Mouse (Mus musculus) CD4-positive, CD25-positive, alpha-beta regulatory T cell, adult 4 months (primary cell): ENCODE data around the gene Amh. TPM values are rescaled to one million over a fixed set of nuclear protein-coding genes. Genes with fewer than 3 reads are reported as not detected.
A peak's percentile ranks its signal among the peaks of the same experiment; 100 is the strongest.
"Not testable (repeated sequence)": the region's sequence is repeated elsewhere in the genome, so short reads cannot be mapped to it uniquely, and the experiment has no call there.

Source experiments
- ATAC-seq: one replicate; pipeline ENCODE4 v1.8.0; 2017
- polyA plus RNA-seq, 2 experiments: library from polyadenylated mRNA; unstranded; fragments of 100-300 nt; shearing (Covaris generic); gene quantifications; one replicate each; pipeline ENCODE4 v1.2.1; 2017

Amh gene
- polyA plus RNA-seq, 2 experiments from 2014 or later = not detected

DNA sequence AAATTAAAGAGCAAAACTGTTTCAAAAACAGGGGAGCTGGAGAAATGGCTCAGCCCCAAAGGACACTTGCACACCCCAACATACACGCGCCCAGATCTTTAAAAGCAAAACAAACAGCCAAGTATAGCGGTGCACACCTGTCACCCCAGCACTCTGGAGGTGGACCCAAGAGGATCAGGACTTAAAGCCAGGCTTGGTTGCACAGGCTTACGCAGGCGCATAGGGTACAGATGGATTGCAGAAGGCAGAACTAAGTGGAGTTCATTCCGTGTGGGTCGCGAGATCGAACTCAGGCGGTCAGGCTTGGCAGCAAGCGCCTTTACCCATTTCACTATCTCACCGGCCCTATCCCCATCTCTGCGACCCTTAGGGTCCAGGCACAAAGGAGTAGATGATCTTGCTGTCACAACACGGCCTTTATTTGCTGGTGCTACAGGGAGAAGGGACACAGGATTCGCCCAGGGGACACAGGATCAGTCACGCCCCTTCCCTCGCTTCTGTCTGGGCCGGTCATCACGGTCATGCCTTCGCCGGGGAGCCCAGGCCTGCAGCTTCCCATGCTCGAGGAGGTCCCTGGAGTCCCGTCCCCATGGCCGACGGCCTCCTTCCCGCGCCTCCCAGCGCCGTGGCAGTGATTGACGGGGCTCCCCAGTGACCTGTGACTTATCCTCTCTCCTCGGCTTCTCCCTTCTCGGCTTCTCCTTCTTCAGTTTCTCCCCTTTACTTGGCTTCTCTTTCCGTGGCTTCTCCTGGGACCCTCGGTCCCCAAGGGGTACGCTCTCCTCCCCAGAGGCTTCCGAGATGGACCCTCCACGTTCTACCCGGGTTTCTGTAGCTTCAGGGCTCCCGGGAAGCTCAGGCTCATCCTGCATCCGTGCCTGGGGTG is 3.3 kb downstream of the Amh start:
- no peak for ATAC-seq

DNA sequence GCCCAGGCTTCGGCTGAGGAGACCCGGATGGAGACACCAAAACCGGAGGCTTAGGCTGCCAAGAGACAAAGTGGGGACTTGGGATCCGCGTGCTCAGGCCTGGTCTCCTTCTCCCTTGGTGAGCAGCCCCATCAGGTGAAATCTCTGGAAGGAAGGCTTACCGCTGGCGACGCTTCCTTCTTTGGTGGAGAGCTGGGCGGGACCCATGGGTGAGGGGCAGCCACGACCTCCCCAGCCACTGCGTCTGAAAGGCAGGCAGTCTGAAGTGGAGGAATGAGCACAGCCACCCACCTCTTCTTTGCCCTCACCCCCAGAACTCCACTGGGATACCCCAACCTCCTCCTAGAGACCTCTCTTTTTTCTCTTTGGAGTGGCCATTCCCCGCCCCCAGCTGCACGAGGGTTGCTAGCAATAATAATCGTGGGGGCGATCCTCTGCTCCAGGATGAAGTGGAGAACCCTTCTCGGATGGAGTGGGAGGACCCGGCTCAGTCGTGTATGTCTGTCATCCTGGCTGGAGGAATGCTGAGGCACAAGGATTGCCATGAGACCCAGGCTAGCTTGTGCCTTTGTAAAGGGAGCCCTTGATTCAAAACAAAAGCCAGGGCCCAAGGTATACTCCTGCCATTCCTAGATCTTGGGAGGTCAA is 4.1 kb downstream of the Amh start:
- no peak for ATAC-seq

DNA sequence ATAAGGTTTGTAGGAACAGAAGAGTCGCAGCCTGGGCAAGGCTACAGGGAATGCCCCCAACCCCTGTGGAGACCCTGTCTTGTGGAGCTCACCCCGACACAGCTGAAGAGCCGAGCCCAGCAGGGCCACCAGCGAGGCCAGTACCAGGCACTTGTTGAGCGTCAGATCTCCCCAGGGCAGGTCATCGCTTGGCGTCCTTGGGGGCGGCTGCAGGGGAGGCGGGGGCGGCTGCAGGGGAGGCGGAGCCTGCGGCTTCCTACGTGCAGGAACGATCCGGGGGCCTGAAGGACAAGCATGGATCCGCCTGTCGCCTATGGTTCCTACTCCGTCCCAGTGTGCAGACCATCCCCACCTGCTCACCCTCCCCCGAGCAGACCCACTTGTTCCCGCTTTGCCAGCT is 5.0 kb downstream of the Amh start:
- ATAC-seq = no peak

DNA sequence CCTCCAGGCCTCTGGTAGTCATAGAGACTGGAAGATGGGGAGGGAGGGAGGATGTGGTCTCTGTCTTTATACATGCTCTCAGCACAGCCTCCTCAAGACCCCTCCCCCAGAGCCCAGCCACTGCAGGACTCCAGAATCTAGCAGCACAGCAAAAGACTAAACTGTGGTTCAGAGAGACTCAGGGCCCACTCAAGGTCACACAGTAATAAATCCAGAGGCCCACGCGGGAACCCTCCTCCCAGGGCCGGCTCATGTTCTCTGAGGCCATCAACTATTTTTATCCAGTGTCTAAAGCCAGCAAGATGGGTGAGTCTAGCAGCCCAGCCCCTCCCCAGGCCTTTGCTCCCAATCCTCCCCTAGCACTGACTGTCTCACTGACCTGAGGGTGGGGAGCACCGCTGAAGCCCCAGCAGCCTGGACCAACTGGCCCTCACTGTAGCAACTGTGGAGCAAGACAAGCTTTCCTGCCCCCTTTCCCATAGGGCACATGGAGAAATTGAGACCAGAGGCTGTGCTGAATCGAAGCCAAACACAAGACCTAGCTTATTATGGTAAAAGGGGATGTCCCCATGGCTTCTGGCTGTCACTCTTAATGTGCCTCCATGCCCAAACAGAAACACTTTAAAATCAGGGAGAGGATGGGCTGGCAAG is 7.5 kb downstream of the Amh start:
- ATAC-seq = no peak

DNA sequence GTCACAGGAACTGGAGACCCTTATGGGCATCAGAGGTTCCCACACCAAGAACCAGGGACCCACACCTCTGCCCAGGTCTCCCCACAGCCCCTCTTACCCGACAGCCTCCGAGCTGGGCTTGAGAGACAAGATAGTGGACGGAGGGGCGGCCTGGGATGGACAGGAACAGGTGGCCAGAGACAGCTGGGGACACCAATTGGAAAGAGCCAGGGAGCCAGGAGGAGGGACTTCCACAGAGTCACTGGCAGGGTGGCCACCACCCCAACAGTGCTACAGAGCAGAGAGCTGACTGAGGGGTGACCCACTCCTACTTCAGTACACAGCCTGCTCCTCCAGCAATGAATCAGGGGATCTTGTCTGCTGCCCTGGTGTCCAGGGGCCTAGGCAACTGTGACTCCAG is 8.3 kb downstream of the Amh start, which contains the start of gene Jsrp1:
Gene Jsrp1, minus strand, starts transcription at position 133 of the 400 bp plus-strand sequence.
- no peak for ATAC-seq

DNA sequence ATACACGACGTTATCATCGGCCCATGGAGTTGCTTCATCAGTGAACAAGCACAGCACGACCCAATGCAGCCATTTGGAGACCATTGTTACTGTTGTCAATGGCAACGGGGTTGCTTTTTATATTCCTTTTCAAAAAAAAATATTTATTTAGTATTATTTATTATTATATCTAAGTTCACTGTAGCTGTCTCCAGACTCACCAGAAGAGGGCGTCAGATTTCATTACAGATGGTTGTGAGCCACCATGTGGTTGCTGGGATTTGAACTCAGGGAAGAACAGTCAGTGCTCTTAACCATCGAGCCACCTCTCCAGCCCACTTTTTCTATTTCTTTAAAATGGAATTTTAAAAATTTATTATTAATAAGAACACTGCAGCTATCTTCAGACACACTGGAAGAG is 9.8 kb downstream of the Amh start:
- no peak for ATAC-seq

DNA sequence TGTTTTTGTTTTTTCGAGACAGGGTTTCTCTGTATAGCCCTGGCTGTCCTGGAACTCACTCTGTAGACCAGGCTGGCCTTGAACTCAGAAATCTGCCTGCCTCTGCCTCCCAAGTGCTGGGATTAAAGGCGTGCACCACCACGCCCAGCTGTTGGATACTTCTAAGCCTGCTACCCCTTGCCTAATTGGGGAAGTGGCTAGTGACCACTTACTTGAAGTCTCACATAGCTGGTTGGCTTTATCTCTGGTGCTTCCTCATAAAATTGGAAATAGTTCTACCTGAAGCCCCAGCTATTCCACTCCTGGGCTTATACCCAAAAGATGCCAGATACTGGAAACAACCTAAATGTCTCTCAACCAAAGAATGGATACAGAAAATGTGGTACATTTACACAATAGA is 11.3 kb downstream of the Amh start:
- ATAC-seq = not testable (repeated sequence)

DNA sequence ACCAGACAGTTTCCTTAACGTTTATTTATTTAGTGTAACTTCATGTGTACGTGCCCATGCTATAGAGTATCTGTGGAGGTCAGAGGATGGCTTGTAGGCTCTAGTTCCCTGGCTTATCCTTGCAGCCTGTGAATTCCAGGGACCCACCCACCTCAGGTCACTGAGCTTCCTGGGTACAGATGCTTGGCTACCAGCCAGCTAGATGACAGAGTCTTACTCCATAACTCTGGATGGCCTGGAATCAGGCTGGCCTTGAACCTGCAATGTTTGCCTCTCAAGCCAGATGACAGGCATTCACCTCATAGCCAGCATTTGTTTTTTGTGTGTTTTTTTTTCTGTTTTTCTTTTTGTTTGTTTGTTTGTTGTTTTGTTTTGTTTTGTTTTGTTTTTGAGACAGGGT is 12.1 kb downstream of the Amh start:
- no peak for ATAC-seq

DNA sequence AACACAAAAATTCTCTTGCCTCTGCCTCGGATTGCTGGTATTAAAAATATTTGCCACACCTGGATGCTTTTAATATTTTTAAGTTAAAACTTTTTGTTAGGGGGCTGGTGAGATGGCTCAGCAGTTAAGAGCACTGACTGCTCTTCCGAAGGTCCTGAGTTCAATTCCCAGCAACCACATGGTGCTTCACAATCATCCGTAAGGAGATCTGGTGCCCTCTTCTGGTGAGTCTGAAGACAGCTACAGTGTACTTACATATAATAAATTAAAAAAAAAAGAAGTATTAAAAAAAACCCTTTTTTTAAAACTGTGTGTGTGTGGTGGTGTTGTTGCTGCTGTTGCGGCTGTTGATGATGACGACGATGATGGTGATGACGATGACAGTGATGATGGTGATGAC is 12.9 kb downstream of the Amh start:
- ATAC-seq = not testable (repeated sequence)

DNA sequence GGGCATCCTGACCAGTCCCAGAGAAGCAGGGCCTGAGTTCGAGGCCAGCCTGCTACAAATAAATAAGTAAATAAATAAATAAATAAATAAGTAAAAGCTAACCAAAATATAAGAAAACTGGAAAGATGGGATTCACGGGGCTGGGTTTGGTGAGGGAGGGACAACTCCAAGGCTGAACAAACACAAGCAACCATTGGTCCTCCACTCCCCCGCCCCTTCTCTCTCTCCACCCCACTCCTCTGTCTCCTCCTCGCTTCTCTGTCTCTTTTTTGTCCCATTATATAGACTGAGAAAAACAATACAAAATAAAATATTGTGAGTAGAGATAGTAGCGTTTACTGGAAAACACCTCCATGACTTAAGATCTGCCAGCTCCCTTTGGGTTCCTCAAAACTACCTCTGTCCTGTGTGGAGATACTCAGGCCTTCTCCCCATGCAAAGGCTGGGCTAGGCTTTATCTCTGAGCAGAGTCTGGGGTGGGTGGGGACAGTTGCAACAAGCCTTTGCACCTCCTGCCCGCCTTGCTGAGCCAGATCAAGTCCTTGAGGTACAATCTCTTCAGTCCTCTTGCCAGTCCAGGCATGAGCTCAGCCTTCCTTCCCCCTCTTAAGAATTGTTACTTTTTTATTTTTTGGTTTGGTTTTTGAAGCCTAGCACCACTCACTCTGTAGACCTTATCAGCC is 13.7 kb downstream of the Amh start:
- ATAC-seq = no peak

DNA sequence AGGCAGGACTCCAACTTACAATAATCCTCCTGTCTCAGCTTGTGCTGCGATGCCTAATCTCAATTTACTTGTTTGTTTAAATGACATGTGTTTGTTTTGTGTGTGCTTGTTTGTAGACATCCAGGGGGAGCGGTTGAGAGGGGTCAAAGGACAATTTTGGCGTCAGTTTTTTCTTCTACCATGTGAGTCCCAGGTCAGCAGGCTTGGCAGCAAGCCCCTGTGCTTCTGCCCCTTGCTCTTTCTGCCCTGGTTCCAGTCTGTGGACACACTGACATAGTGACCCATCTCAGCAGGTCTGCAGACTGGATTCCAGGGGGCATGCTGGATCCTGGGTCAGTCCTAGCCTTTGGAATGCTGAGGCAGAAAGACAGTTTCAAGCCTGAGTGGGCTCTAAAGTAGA is 14.4 kb downstream of the Amh start:
- ATAC-seq = no peak

DNA sequence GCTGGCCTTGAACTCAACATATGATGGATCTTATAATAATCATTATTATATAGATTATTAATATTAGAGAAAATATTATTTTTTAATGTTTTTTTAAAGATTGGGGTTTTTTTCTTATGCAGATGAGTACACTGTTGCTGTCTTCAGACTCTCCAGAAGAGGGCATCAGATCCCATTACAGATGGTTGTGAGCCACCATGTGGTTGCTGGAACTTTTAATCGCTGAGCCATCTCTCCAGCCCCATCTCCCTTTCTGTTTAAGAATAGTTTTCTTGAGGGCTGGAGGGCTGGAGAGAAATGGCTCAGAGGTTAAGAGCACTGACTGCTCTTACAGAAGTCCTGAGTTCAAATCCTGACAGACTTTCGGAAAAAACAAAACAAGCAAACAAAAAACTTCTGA is 16.9 kb downstream of the Amh start:
- ATAC-seq = no peak

DNA sequence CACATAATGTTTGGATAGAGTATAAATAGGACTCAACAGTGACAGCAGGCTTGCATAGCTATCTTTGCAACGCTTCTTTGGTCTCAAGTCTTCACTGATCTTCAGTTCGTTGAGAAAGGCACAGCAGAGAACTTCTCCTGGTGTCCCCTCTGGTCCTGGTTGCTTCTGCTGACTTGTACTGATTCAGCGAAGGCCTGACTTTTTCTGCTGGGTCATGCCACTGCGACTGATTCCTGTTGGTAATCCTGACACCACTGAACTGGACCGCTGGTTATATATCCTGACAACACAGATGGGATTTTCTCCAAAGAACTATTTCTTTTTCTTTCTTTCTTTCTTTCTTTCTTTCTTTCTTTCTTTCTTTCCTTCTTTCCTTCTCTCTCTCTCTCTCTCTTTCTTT is 17.5 kb downstream of the Amh start:
- no peak for ATAC-seq

DNA sequence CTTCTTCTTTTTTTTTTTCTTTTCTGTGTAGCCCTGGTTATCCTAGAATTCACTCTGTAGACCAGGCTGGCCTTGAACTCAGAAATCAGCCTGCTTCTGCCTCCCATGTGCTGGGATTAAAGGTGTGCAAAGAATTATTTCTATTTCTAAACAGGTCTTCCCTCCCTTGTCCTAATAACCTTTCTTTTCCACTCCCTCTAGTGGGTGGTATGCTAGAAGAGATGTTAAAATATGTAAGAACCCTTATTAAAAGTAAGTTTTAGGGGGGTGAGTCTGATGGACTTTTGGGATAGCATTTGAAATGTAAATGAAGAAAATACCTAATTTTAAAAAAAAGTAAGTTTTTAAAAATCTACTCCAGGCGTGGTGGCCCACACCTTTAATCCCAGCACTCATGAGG is 18.3 kb downstream of the Amh start:
- ATAC-seq = no peak

DNA sequence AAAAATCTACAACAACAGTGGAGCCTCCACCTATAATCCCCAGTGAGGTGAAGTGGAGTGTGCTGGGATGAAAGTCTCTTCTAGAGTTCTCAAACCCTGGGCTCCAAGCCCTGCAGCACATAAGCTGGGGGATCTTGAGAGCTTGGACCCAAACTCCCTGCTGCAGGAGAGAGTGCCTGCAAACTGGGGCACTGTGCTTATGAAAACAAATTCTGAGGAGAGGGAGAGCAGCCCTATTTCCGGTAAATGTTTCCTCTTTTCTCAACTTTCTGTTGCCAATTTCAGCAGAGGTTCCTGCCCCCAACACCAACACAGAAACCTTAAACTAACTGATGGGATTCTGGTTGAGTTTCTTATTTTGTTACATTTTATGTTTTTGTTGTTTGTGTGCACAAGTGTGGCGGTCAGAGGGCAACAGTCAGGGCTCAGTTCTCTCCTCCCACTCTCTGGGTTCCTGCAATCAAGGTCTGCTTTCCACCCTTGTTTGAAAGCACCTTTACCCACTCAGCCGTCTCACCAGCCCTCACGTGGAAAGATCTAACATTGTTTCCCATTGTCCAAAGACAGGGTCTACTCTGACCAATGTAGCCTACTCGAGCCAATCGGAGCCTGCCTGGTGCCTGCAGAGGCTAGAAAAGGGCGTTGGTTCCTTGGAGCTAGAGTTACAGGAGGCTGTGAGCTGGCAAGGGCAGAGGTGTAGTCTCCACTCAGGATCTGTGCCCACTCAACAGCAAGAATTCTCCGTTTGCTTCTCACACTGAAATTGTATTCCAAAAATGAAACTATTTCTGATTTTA is 19.0 kb downstream of the Amh start:
- no peak for ATAC-seq

DNA sequence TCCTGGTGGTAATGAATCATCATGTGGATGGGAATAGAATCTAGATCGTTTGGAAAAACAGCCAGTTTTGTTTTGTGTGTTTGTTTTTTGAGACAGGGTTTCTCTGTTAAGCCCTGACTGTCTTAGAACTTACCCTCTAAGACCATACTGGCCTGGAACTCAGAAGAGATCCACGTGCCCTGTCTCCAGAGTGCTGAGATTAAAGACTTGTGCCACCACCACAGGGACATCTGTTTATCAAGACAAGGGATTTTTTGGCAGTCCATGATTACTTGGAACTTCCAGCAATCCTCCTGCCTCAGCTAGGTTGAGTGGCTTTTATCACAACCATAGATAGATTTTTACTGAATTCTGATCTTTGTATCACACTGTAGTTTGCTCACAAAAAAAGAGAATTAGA is 19.8 kb downstream of the Amh start:
- no peak for ATAC-seq

DNA sequence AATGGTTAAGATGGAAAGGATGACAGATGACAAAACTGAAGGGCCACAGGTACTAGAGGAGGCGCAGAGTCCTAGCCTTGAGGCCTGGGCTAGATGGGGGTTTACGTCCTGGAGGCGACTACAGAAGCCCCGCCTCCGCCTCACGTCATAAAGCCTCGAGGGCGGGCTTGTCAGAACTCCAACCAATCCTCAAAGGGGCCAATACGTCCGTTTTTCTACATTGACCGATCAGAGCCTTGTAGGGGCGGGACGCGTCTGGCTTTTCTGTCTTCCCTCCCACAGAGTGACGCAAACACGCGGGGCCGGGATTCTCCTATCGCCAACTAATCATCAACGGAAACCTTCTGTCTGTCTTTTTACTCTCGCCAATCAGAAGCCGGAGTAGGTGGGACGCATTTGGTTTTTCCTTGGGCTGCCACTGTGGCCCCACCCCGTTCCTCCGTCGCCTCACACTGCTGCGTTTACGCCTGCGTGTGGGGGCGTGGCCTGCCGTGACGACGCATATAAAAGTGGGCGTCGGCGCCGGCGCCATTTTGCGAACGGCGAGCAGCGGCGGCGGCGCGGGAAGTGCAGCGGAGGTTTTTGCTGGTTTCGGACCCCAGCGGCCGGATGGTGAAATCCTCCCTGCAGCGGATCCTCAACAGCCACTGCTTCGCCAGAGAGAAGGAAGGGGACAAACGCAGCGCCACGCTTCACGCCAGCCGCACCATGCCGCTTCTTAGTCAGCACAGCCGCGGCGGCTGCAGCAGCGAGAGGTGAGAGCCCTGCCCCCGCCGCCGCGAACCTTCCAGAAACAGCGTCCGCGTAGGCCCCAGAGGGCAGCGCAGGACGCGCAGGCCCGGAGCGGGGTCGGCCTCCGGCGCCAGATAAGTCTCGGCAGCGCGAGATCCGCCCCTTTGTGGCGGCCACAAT is 21.4 kb downstream of the Amh start, which contains the start of gene Oaz1:
Gene Oaz1, plus strand, starts transcription at position 506 of the 912 bp plus-strand sequence.
- peak; percentile 89 for ATAC-seq

DNA sequence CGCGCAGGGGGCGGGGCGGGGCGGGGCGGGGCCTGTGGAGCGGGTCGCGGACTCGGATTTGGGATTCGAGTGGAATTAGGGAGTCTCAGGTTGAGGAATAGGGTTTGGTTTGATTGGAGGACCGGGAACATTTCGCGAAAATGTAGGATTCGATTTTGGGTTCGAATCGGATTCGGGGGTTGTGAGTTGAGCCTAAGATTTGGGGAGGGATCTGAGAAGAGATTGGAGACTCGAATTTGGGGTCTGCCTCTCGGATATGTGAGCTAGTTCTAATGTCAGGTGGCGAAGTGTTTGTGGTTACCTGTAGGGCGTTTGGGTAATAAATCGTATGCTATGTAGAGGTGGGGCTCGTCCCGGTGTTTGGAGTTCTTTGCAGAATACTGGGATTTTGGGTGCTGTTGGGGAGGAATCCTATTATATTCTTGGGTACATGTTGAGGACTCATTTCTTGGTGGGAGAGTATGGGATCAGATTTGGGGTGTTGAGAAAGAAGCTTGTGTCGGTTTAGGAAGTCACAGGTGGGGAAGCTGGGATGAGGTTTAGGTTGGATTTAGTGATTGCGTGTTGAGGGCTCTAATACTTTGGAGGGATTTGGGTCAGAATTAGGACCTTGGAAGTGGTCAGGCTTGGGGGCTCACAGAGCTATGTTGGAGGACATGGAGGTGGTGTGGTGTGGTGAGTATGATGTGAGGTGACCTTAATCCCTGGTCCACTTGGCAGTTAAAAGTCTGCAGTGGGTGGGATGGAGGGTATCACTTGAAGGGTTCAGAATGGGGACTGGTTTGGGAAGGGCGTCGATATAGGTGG is 22.2 kb downstream of the Amh start:
- ATAC-seq = no peak

DNA sequence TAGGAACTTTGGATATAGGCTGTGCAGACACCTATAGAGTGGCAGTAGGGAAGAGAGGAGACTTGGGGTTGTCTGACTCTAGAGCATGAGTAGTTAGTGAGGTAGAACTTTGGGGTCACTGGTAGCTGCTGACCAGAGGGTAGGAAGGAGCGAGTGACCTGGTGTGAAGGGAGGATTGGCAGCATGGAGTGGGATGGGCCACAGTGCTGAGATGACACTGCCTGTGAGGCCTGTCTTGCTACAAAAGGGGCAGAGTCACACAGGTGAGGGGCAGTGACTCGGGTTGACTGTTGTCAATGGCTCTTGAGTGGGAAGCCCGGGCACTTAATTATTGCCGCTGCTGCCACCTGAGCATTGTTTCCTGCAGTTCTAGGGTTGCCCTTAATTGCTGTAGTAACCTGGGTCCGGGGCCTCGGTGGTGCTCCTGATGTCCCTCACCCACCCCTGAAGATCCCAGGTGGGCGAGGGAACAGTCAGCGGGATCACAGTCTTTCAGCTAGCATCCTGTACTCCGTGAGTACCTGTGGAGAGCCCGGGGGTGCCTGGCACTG is 22.9 kb downstream of the Amh start:
- no peak for ATAC-seq

DNA sequence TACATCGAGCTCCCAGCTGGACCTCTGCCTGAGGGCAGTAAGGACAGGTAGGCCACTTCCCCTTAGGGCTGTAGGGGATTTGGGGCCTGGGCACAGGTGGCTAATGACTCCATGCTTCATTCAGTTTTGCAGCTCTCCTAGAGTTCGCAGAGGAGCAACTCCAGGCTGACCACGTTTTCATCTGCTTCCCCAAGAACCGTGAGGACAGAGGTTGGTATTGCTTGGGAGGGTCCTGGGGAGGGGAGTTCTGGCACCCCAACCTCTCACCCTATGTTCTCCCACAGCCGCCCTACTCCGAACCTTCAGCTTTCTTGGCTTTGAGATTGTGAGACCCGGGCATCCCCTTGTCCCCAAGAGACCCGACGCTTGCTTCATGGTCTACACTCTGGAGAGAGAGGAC is 23.5 kb downstream of the Amh start:
- not testable (repeated sequence) for ATAC-seq
